Mouse (Mus musculus): ENCODE measurements around the gene Zfp664. TPM values are rescaled to one million over a fixed set of nuclear protein-coding genes. Genes with fewer than 3 reads are reported as not detected.

Zfp664 gene
- polyA plus RNA-seq, 1 experiment from 2014 or later = 147 TPM

- Histone ChIP-seq H3K4me3 (no peak overlapping the region), H3K27ac (peak overlapping the region; percentile 71; the same call in 1 of the 2 replicates), H3K36me3 (no peaks in the 10 kb centered on the region), H3K9me3 (peaks cover 11% of the 10 kb centered on the region; the same call in 1 of the 2 replicates), H3K4me1 (replicated peaks) (peaks cover 21% of the 10 kb centered on the region), H3K27me3 (ENCODE audit: insufficient read depth, poor library complexity, severe bottlenecking) (no peaks in the 10 kb centered on the region)
- DNase-seq (ENCODE audit: low spot score) = no peak
- WGBS = 75% methylated on average over 12 of the region's 12 CpGs
These were observed 81.4 kb downstream of the Zfp664 start for GRCm38 (mm10) chr5:124943793-124944383.

GRCm38 (mm10) chr5:124944384-124944783 lies 81.9 kb downstream of the Zfp664 start:
- no peak for DNase-seq (ENCODE audit: low spot score)
- no peak overlapping the region for H3K4me3 ChIP-seq
- H3K27ac ChIP-seq = no peak overlapping the region
- peaks cover 21% of the 10 kb centered on the region for H3K4me1 ChIP-seq (replicated peaks)
- no peaks in the 10 kb centered on the region for H3K27me3 ChIP-seq (ENCODE audit: insufficient read depth, poor library complexity, severe bottlenecking)
- 88% methylated on average over 10 of the region's 10 CpGs for WGBS
- peaks cover 11% of the 10 kb centered on the region; the same call in 1 of the 2 replicates for H3K9me3 ChIP-seq
- H3K36me3 ChIP-seq = no peaks in the 10 kb centered on the region

GRCm38 (mm10) chr5:124945046-124945445 lies 82.6 kb downstream of the Zfp664 start:
- WGBS = 92% methylated on average over 4 of the region's 4 CpGs
- no peak for DNase-seq (ENCODE audit: low spot score)
- H3K4me1 ChIP-seq (replicated peaks) = peaks cover 21% of the 10 kb centered on the region
- H3K27me3 ChIP-seq (ENCODE audit: insufficient read depth, poor library complexity, severe bottlenecking) = no peaks in the 10 kb centered on the region
- H3K9me3 ChIP-seq = peaks cover 14% of the 10 kb centered on the region; the same call in 1 of the 2 replicates
- no peak overlapping the region for H3K4me3 ChIP-seq
- no peaks in the 10 kb centered on the region for H3K36me3 ChIP-seq
- no peak overlapping the region for H3K27ac ChIP-seq

GRCm38 (mm10) chr5:124950623-124951278 lies 88.3 kb downstream of the Zfp664 start:
- no peak overlapping the region for H3K4me3 ChIP-seq
- WGBS = 53% methylated on average over 13 of the region's 13 CpGs
- H3K36me3 ChIP-seq = no peaks in the 10 kb centered on the region
- H3K27ac ChIP-seq = peak overlapping the region; percentile 26; the same call in 1 of the 2 replicates
- H3K27me3 ChIP-seq (ENCODE audit: insufficient read depth, poor library complexity, severe bottlenecking) = no peaks in the 10 kb centered on the region
- peaks cover 35% of the 10 kb centered on the region for H3K4me1 ChIP-seq (replicated peaks)
- H3K9me3 ChIP-seq = peaks cover 14% of the 10 kb centered on the region; the same call in 1 of the 2 replicates
- no peak for DNase-seq (ENCODE audit: low spot score)

GRCm38 (mm10) chr5:124951333-124951732 lies 88.8 kb downstream of the Zfp664 start:
- H3K4me3 ChIP-seq = no peak overlapping the region
- peaks cover 35% of the 10 kb centered on the region for H3K4me1 ChIP-seq (replicated peaks)
- H3K27ac ChIP-seq = peak overlapping the region; percentile 26; the same call in 1 of the 2 replicates
- peaks cover 14% of the 10 kb centered on the region; the same call in 1 of the 2 replicates for H3K9me3 ChIP-seq
- H3K36me3 ChIP-seq = no peaks in the 10 kb centered on the region
- no peak for DNase-seq (ENCODE audit: low spot score)
- WGBS = 70% methylated on average over 17 of the region's 17 CpGs
- H3K27me3 ChIP-seq (ENCODE audit: insufficient read depth, poor library complexity, severe bottlenecking) = no peaks in the 10 kb centered on the region

Other genes starting within 250 kb of the Zfp664 start
- 46.7 and 50.6 TPM in 2 replicates for gene Atp6v0a2, start 234.1 kb upstream of the Zfp664 start, polyA plus RNA-seq (2016; fragmentation: Nextera tagmentation; extraction: Ambion mirVana)
- 0.24 and 0.31 TPM in 2 replicates for gene Dnah10, start 137.6 kb upstream of the Zfp664 start, polyA plus RNA-seq (2016; fragmentation: Nextera tagmentation; extraction: Ambion mirVana)
- 15.0 and 20.3 TPM in 2 replicates for gene Ccdc92, start 267 bp upstream of the Zfp664 start, polyA plus RNA-seq (2016; fragmentation: Nextera tagmentation; extraction: Ambion mirVana)
- 4.3 and 7.7 TPM in 2 replicates for gene Rflna, start 140.5 kb downstream of the Zfp664 start, polyA plus RNA-seq (2016; fragmentation: Nextera tagmentation; extraction: Ambion mirVana)